Mouse (Mus musculus) brain, embryonic 14.5 days (tissue): ENCODE measurements around the gene Cpa2.

Experiments
- CTCF ChIP-seq: fragments of 200-500 bp; IDR thresholded peaks from 2 replicates; pipeline ENCODE4 v1.5.1; 2012; ENCODE audit warnings: inconsistent platforms, mild to moderate bottlenecking, moderate library complexity, borderline replicate concordance; ENCODE audit not compliant: insufficient read depth, insufficient read length; ENCODE audit errors: extremely low read depth
- POLR2A ChIP-seq: fragments of 200-500 bp; IDR thresholded peaks from 2 replicates; pipeline ENCODE4 v1.6.1; 2012; ENCODE audit warnings: mild to moderate bottlenecking, inconsistent platforms, borderline replicate concordance; ENCODE audit not compliant: poor library complexity, insufficient read depth, insufficient read length, severe bottlenecking; ENCODE audit errors: extremely low read depth

- TF ChIP-seq POLR2A (no peak), CTCF (no peak)
Observed at GRCm38 (mm10) chr6:30605111-30605510, 63.7 kb downstream of the Cpa2 start.
